Mouse (Mus musculus) layer of hippocampus, adult 2 months (tissue): ENCODE measurements around the gene St8sia1. TPM values are rescaled to one million over a fixed set of nuclear protein-coding genes. Genes with fewer than 3 reads are reported as not detected.
A peak's percentile ranks its signal among the peaks of the same experiment; 100 is the strongest.

ENCODE experiments used
- DNase-seq, 2 experiments: peaks; one replicate each; pipeline ENCODE4 v3.0.0; 2022; ENCODE audit warnings: low spot score in 2 of 2
- H3K27ac ChIP-seq: fragments of 200-600 bp; 2 replicates; pipeline ENCODE4 v1.8.1; 2022
- H3K4me3 ChIP-seq: fragments of 200-600 bp; 2 replicates; pipeline ENCODE4 v1.8.1; 2022; ENCODE audit warnings: mild to moderate bottlenecking
- CTCF ChIP-seq: fragments of 200-600 bp; conservative IDR thresholded peaks from 2 replicates; pipeline ENCODE4 v1.8.1; 2022; ENCODE audit warnings: antibody characterized with exemption, mild to moderate bottlenecking, moderate library complexity
- total RNA-seq, 2 experiments: library from RNA; stranded (reverse); gene quantifications; 2 replicates each; pipeline ENCODE4 v1.2.3; 2021

St8sia1 gene
- total RNA-seq, 2 experiments from 2014 or later, result 34.4 to 39.1 TPM

DNA sequence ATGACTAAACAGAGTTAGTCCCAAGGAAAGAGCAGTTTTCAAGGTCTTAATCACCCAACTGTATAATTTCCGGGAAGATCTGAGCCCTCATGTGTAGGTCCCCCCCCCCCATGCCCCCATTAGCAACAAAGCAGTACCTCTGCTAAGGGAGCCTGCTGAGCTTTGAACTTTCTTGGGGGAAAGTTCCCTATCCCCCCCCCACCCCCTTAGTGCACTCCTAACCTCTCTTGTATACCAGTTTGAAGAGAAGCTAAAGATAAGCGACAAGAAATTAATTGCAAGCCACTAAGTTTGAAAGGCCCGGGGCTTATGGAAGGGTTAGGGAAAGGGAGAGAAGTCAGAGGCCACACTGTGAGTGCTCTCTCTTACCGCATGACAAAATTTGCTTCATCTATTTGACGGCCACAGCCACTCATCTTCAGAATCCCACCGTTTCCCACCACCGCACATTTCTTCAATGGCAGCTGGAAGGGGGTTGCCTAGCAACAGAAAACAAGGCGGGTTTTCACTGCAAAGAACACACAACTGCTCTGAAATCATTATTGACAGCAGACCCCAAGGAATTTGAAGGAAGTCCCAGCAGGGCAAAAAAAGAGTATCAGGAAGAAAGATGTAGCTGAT lies 87.9 kb downstream of the St8sia1 start:
- no peak for TF ChIP-seq CTCF
- Histone ChIP-seq H3K27ac (no peak overlapping the region), H3K4me3 (no peak overlapping the region)
- no peak for DNase-seq

DNA sequence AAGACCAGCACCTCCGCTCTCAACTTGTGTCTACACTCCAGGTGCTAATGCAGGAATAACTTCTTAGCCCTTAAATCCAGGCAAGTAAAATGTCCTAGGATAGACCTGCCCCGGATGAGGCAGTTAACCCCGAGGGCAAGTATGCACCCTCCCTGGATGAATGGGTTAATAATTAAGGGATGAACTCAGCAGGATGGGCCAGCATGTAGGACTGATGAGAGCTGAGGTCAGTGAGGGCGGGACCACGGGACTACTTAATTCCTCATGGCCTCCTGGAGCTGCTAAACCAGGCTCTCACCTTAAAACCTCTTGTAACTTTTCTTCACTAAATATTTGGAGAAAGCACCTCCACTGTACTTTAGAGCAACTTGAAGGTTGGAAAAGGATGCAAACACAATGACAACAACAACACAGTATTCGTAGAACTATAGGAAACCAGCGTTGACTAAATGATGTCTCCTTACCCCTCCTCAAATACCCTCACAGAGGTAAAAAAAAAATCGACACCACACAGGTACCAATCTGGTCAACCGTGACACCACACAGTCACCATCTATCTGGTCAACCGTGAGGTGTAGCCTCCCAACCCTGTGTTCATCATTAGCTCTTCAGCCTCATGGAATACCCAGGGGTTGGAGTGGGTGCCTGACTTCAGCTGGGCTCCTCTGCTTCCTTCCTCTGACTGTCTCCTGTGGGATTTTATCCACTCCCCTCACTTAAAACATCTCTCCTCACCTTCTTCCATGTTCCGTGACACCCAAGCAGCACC lies 90.3 kb downstream of the St8sia1 start:
- DNase-seq, result no peak
- H3K27ac ChIP-seq, result no peak overlapping the region
- no peak overlapping the region for H3K4me3 ChIP-seq
- TF ChIP-seq CTCF, result no peak

DNA sequence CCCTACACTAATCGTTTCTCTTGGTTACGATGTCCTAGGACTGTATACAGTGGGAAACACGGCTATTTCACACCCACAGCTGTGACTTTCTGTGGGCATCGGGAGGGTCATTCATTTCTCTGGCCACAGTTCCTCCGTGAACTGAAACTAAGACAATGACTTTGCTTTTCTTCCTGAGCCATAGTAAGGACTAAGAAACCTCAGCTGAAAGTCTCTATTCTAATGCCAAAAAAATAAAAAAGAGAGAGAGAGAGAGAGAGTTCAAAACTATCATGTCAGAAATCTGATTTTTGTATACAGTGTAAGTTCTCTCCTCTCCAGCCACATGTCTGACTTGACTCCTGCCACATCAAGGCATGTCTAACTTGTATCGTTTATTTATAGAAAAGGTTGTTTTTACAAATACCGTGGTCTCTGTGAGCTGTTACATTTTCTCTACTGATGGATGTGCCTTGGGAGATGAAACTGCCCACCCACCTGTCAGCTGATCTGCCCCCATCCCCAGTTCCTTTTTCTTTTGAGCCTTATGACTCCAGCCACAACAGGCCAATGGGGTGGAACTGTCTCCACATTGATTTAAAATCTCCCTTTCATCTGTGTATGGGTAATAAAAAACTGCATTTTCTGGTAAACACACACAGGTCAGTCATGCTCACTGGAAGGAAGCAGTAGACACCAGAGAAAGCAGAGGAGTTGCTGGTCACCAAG lies 94.4 kb downstream of the St8sia1 start:
- DNase-seq, result no peak
- Histone ChIP-seq H3K27ac (no peak overlapping the region), H3K4me3 (no peak overlapping the region)
- no peak for TF ChIP-seq CTCF

DNA sequence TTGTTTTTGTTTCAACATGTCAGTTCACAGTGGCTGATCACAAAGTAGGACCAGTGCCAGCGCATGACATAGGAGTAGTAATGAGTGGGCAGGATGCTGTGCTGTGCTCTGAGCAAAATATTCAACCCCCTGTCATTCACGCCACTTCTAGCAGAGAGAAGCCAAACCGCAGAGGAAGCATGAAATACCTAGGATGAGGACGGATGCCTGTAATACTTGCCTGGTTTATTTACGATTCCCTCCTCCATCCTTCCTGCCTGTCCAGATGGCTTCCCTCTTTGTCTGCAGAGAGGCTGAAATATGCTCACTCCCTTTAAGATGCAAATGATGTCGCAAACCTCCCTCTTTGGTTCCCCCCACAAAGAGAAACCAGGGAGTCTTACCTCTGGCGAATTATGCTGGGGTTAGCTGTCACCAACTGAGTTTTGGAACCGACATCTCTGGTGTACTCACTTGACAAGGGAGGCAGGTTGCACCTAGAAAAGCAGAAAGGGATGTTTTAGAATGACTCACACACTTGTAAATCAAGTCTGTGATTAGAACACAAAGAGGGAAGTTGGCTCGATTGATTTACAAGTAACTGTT lies 96.7 kb downstream of the St8sia1 start:
- peak overlapping the region; percentile 65 for H3K27ac ChIP-seq
- no peak overlapping the region; the same call in 1 of the 2 replicates for H3K4me3 ChIP-seq
- DNase-seq, result peak in 1 of 2 experiments; percentile 68
- no peak for TF ChIP-seq CTCF

DNA sequence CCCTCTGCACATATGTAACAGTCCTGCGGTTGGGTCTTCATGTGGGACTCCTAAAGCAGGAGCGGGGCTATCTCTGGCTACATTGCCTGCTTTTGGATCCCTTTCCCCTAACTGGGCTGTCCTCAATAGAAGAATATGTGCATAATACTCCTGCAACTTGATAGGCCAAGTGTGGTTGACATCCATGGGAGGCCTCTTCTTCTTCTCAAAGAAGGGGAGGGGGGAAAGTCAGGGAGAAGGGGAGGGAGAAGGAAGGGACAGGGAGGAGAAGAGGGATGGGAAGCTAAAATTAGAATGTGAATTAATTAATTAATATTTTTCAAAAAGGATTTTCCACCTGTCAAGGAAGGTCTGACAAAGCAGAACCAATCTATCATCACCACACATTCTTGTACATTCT lies 97.2 kb downstream of the St8sia1 start:
- Histone ChIP-seq H3K27ac (peak overlapping the region; percentile 65), H3K4me3 (no peak overlapping the region)
- TF ChIP-seq CTCF, result no peak
- DNase-seq, result no peak

DNA sequence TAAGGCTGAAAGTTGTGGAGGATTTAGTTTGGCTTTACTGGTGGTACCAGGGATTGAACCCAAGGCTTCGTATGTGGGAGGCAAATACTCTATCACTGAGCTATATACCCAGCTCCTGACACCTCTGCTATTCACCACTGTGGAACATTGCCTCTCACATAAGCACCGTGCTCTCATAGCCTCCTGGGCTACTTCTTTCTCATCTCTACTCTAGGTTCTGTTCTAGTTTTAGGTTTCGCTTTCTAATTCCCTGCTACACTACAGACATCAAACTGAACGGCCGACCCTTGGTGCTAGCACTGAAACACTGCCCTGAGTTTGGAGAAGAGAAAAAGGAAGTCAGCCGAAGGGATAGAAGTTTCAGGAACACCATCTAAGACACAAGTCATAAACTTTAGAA lies 99.1 kb downstream of the St8sia1 start:
- DNase-seq, result no peak
- Histone ChIP-seq H3K27ac (no peak overlapping the region), H3K4me3 (no peak overlapping the region)
- no peak for TF ChIP-seq CTCF

DNA sequence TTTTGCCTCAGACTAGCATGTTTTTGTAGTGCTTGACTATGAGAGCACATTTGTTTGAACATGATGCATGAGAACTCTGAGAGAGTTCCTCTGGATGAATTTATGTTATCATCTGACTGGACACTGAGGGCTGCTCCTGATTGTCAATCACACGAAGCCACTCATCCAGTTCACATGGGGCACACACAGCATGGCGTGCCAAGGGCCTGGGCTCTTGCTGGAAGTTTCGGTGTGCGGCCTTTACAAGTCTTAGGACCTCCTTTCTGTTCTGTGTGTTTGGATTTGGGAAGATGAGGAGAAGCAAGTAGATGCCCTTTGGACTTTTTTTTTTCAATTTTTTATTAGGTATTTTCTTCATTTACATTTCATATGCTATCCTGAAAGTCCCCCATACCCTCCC lies 100.4 kb downstream of the St8sia1 start:
- H3K4me3 ChIP-seq, result no peak overlapping the region
- TF ChIP-seq CTCF, result no peak
- no peak for DNase-seq
- H3K27ac ChIP-seq, result no peak overlapping the region

DNA sequence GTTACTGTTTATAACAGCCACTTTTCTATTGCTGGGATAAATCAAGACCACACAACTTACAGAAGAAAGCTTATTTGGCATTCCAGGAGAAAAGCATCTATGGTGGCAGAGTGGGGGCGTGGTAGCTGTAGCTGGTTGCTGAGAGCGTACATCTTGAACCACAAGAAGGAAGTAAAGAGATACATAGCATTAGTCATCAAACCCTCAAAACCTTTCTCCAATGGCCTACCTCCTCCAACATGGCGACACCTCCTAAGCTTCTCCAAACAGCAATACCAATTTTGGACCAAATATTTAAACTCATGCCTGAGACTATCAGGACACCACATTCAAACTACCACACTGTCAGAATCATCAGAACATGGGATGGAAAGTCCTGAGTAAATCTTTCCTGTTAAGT lies 102.0 kb downstream of the St8sia1 start:
- no peak overlapping the region for H3K4me3 ChIP-seq
- TF ChIP-seq CTCF, result no peak
- H3K27ac ChIP-seq, result no peak overlapping the region
- no peak for DNase-seq

DNA sequence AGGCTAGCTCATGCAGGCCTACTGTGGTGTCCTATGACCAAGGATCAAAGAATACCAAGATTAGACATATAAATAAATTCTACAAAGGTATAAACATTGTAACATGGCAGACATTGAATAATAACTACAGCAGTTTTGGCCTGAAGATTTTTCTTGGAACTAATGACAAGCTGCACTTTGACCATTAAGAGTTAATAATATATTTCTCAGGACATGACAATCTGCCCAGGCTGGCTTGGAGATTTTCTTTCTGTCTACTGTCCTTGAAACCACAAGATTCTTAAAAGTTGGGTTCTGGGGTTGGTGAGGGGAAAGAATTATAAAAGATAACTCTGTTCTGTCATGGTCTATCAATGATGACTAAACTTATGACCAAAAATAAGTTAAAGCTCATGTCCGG lies 103.9 kb downstream of the St8sia1 start:
- no peak for DNase-seq
- Histone ChIP-seq H3K27ac (no peak overlapping the region), H3K4me3 (no peak overlapping the region)
- no peak for TF ChIP-seq CTCF

DNA sequence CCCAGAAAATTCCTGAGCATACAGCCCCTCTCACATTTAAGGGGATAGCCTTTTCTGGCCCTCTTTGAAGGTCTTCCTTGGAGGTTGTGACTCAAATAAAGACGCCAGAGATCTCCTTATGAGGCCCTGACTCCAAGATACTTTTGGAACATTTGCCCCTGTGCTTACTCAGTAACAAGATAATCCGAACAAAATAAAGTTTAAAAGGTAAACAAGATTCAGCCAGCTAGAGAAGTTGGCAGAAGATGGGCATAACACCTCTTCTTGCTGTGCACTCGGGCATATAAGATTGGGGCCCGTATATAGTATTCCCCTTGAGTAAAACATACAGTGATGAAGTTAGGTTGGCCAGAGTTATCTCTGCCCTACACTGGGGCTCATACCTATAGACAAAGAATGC lies 104.3 kb downstream of the St8sia1 start:
- Histone ChIP-seq H3K4me3 (no peak overlapping the region), H3K27ac (no peak overlapping the region)
- DNase-seq, result no peak
- no peak for TF ChIP-seq CTCF

DNA sequence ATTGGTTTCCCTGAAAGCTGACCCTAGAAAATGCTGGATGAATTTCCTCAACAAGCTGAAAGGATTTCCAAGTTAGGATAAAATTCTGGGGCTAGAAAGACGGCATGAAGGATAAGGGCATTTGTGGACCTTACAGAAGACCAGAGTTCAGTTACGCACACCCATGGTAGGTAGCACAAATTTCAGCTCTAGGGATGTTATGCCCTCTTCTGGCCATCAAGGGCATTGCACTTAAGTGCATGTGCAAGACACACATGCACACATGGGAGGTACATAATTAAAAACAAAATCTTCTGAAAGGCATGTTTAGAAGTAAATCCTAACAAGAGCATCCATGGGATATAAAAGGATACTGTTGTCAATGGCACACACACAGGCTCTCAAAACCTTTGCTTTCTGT lies 105.3 kb downstream of the St8sia1 start:
- peak; percentile 73 for TF ChIP-seq CTCF
- Histone ChIP-seq H3K27ac (no peak overlapping the region), H3K4me3 (no peak overlapping the region)
- DNase-seq, result no peak

DNA sequence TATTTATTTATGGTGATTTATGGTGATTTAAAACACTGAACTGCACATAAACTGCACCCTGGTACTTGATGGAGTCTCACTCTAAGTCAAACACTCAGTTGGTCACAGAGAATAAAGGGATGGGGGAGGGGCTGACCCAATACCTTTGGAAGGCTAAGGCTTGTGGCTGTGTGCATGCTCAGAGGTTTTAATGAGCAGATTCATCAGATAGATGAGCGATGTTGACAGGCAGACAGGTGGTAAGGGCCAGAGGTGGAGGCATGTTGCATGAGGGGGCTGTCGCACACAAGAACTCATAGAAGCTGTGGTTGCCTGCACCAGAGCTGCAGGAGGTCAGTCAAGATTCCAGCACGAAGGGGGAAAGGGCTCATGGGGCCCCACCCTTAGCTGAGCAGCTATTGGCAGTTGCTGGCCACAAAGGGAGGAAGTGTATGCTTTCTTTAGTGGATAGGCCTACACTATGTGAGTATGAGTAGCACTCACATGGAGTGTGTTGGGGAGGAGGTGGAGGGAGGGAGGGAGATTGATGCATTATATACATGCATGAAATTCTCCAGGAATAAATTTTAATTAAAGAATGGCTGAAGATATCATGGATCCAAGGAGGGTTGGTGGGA lies 107.9 kb downstream of the St8sia1 start:
- DNase-seq, result no peak
- no peak for TF ChIP-seq CTCF
- H3K27ac ChIP-seq, result no peak overlapping the region
- no peak overlapping the region for H3K4me3 ChIP-seq

DNA sequence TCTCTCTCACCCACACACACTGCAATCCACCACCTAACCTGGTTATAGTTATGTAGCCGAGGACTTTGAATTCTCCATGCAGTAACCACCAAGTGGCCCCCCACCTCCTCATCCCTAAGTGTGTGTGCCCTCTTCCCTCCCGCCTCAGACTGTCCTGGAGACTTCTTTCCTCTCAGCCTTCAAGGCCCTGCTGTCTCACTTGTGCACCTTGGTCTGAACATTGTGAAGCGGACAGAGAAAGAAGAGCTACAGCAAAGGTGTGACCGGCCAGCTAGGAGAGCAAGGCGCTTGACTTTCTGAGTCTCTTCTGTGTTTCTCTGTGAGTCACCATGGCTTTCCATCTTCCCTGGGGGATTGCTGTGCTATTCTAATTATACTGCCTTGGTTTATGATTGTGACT lies 108.5 kb downstream of the St8sia1 start:
- Histone ChIP-seq H3K27ac (no peak overlapping the region), H3K4me3 (no peak overlapping the region)
- TF ChIP-seq CTCF, result no peak
- no peak for DNase-seq
